Mouse (Mus musculus) adrenal gland, postnatal 25 days (tissue): ENCODE measurements around the gene Esrp2. TPM values are rescaled to one million over a fixed set of nuclear protein-coding genes. Genes with fewer than 3 reads are reported as not detected.

ENCODE experiments used
- DNase-seq: peaks from one replicate; pipeline ENCODE4 v3.0.0; 2021; ENCODE audit warnings: mixed read lengths
- long read RNA-seq: library from polyadenylated mRNA; stranded (forward); transcript quantifications from one replicate; pipeline ENCODE4 v2.0.0, GENCODE M21; 2021
- total RNA-seq: library from RNA; stranded (reverse); gene quantifications from 2 replicates; pipeline ENCODE4 v1.2.3, GENCODE M21; 2021

Esrp2 gene
- 2.0 and 3.9 TPM in 2 replicates for total RNA-seq
- long read RNA-seq, transcript Esrp2-201 (15 exons, 3,536 nt): major isoform, 8 of 27 reads
- long read RNA-seq, partial matches to known transcripts: 10 of 27 reads
- long read RNA-seq, other reads (novel, unspliced or antisense): 9 of 27 reads

DNA sequence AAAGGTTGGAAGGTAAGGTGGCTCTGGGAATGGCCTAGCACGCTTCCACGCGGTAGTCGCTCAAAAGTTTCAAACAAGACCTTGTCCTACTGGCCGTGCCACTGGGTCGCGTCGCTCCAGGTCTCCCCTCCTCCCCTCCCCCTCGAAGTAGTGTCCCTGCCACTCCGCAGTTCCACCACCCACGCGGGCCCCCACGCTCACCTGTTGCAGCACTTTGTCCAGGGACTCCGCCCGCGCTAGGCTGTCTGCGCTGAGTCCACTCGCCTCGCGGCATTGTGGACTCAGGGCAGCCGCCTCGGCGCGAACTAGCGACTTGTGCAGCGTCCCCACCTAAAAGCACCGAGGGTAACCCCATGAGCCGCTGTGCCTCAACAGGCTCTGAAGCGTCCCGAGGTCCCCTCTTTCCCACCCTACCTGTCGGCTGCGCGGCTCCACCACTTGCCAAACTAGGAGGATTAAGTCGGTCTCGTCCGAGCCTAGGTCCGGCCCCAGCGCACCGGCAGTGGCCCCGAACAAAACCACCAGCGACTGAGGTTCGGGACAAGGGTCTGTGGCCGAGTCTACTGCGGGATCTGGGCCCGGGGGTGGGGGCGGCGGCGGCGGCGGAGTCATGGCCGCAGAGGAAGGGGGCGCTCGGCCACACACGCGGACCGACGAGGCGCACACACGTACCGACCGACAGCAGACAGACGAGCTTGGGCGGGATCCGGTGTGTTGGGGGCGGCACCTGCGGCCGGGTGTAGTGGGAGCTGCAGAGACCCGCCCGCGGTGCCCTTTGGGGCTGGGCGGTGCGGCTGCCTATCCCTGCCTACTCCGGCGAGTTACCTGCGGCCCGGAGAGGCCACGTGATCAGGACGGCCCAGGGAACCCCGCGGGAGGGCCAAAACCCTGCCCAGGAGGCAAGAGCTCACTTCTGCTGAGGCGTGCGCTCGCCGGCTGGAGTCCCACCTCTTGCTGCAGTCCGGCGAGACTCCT is at the start of gene Esrp2:
Gene Esrp2, minus strand, starts transcription at position 819 of the 975 bp plus-strand sequence.
- DNase-seq: peak; percentile 63

- DNase-seq: no peak
These were observed 49.6 kb upstream of the Esrp2 start for GRCm38 (mm10) chr8:106186394-106186793.

DNA sequence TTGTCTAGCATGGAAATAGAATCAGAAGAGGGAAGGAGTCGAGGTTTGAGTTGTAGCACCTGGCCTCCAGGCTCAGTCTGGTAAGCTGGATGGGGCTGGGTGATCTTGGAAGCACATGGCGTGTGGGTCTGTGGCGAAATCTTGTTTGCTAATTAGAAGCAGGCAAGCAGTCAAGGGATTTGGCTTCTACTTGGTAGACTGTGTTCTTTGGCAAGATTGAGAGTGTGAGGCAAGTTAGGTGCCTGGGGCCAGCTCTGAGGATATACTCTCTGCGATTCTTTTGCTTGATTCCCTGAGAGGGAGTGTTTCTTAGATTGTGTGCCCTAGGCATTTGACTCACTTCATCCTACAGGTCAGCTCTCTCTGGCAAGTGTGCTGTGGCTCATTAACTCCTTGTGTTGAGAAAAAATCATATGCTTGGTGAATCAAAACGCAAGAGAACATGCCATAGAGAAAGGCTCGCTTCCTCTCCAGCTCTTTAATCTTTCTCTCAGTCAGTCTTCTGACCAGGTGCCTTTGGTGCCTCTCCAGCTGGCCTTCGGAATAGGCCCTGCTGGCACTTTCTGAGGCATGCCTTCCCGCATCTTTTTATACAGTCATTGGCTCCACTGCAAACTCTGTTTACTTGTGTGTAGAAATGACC is 49.0 kb upstream of the Esrp2 start:
- no peak for DNase-seq

GRCm38 (mm10) chr8:106178428-106178827 is 41.7 kb upstream of the Esrp2 start:
- DNase-seq: no peak

GRCm38 (mm10) chr8:106177594-106177993 is 40.8 kb upstream of the Esrp2 start:
- DNase-seq: no peak

DNA sequence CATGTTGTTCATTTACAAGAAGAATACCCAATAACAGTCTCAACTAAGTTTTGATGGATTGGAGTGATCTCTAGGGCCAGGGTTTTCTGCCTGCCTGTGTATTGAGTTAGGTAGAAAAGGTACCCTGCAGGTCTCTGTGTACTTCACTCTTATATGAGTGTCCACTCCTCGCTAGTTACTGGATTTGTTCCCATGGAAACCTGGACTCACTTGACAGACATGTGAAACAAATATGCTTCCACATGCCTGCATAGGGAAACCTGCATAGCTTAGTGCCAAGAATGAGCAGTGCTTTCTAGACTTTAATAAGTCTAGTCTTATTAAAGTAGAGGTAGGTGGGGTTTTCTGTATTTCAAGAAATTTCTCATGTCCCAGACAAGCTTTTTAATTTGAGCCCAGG is 40.1 kb upstream of the Esrp2 start:
- no peak for DNase-seq

- no peak for DNase-seq
These were observed 36.8 kb upstream of the Esrp2 start for GRCm38 (mm10) chr8:106173566-106173965.

DNA sequence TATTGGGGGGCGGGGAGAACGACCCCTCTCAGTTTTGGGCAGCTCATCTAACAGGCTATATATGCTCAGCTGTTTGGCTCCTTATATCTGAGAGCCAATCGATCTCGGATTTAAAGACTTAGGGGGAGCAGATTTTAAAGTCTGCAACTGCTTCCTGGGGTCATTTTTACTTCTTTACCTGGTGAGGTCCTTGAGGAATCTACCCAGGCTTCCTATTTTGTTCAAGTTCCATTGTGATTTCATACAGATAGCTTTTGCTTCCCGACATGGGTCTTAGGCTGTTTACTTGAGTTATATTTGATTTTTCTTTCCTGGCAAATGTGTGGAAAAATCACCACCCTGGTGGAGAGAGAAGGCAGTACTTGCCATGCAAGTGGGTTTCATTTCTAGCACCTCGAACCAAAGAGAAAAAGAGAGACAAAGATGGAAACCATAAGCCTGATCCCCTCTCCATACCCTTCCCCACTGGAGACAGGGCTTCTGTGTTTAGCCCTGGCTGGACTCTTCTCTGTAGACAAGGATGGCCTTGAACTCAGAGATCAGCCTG is 33.2 kb upstream of the Esrp2 start:
- no peak for DNase-seq

DNA sequence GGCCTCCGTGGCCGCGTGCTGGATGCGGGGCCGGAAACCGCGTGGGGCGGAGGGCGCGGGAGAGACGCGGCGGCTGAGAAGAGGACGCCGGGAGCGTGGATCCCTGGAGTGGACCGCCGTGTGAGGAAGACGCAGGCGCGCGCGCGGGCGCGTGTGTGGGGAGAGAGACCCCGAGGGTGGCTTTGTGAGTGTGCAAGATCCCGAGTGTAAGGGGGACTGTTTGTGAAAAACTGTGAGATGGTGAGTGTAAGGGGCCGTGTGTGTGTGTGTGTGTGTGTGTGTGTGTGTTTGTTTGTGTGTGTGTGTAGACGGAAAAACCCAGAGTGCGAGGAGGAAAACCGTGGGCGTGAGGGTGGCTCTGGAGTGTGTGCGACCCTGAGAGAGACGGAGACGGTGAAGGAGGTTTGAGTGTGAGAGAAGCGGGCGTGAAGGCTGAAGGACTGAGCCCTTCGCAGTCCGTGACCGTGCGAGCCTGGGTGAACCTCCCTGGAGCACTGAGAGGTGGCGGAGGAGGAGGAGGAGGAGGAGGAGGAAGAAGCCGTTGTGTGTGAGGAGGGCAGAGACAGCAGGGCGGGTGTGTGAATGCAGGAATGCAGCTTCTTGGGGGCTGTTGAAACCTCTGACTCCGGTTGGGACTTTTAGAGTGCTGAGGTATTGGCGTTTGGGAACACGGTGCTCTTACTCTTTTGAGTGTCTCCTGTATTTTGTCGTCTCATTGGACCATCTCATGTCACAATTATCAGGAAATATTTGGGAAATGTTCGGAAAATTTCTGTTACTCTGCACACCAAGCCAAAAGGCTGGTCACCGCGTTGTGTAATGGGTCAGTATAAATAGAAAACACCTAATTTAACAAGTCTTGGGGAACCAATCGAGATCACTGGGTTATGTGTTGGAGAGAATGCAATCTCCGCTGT is 32.5 kb upstream of the Esrp2 start:
- DNase-seq: peak; percentile 29

DNA sequence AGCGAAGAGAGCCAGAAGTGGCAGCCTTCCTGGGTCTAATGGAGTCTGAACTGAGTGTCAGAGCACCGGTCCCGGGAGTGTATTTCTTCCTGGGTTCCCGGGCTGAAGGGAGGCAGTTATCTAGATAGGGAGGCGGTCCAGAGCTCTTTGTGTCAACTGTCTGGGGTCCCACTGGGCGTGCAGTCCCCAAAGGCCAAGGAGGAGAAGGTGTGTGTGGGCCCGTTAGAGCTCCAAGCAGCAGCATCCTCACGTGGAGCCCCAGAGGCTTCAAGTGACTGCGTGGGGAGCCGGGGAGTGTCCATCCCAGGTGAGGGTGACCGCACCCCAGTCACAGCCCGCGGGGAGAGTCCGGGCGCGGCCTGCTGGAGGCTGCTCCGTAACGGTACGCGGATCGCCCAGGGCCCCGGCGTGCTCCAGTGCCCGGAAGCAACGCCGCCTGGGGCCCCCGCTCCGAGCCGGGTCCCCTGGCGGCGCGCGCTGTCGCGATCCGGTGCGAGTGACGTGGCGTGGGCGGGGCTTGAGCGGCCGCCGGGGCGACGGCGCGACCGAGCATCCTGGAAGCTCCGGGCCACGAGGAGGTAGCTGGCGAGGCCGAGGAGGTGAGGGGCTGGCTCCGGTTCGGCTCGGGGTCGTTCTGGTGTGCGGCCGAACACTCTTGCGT is 31.7 kb upstream of the Esrp2 start, which contains the start of gene Slc7a6:
Gene Slc7a6, plus strand, starts transcription at position 502 of the 661 bp plus-strand sequence.
- peak; percentile 91 for DNase-seq

- DNase-seq: peak; percentile 65
These were observed 28.7 kb upstream of the Esrp2 start for GRCm38 (mm10) chr8:106165460-106165859.

GRCm38 (mm10) chr8:106163251-106163650 is 26.5 kb upstream of the Esrp2 start:
- DNase-seq: no peak

GRCm38 (mm10) chr8:106159876-106160275 is 23.1 kb upstream of the Esrp2 start:
- DNase-seq: no peak

DNA sequence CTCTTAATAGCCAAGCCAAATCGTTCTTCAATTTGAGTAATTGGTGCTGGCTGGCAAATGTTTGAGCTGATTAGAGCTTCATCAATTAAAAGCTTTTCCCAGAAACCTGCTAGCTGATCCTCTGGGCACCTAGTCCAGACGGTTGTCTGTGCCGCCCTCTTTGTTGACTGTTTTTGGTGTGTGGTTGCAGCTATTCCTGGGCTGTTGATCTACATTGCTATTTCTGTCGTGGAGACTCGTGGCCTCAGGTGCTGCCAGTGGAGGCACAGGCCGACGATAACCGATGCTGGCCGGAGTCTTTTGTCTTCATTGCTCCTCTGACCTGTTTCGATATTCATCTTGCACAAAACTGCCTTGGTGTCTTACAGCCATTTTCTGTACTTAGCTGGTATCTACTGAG is 21.6 kb upstream of the Esrp2 start:
- DNase-seq: no peak

DNA sequence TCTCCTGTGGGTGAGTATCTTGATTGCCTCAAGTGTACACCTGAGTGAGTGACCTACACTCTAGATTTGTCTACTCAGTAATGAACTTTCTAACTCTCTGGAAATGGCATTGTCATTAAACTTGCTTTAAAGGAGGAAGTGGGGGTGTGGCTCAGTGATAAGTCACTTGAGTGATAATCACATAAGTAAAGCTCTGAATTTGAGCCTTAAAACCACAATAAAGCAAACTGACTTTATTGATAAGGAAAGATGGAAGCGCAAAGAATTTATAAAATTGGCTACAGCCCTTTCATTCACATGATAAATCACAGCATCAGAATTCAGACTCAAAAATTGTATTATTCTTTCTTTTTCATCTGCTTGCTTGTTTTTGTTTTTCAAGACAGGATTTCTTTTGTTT is 20.6 kb upstream of the Esrp2 start:
- no peak for DNase-seq

- DNase-seq: no peak
These were observed 16.1 kb upstream of the Esrp2 start for GRCm38 (mm10) chr8:106152876-106153275.

DNA sequence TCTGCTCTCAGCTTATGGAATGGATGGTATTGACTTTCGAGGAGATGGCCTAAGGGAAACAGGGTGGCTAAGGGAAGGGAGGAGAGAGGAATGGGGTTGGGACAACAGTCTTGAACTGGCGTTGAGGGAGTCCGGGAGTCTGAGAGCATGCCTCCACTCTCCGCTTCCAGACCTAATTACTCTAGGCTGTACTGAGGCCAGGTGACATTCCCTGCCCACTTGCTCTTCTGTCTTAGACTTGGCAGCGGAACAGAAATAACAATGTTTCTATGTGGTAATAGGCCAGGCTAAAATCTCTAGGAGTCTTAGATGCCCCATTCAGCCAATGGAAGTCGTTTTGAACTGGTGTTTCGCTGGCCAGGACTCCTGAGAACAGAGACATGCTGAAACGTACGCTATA is 14.3 kb upstream of the Esrp2 start:
- DNase-seq: no peak

DNA sequence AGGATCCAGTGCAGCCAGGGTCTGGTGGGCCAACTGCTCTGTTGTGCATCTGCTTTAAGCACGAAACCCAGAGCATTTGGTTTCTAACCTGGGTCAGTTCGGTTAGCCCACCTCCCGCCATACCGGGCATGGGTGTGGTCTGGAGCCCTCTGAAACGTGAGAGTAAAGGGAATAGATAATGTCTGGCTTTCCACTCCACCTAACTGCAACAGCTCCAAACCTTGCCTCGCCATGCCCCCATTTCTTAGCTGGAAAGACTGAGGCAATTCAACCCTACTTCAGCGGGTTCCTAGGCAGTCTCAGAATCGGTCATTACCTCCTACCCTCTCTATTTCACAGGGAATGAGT is 13.9 kb upstream of the Esrp2 start:
- no peak for DNase-seq

DNA sequence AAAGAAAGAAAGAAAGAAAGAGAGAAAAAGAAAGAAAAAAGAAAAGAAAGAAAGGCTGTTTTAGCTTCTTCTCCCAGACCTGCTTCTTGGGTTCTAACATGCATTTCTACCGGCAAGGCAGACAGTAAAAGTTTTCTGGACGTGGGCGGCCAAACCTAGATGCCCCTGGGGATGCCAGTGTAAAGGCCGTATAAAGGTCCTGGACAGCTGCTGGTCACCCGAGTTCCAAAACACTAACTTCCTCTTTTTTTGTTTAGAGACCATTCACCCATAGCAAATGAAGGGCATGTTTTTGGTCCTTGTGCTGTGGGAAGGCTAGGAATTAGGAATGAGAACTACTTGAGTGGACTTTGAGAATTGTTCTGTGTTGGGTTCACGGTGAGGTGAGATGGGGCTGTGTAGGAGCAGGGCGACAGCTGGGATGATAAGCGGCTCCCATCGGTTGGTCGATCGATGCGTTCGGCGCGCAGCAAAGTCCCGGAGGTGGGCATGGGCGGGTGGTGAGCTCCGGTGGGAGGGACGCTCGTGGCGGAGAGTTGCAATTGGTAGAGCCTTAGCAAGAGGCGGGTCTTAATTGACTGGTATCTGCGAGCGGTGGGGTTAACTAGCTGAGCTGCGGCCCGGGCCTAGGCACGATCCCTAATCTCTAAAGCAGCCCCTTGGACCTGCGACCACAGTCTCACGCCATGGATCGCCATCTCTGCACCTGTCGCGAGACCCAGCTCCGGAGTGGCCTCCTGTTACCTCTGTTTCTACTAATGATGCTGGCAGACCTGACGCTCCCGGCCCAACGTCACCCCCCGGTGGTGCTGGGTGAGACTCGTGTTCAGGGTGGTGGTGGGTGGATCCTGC is 13.3 kb upstream of the Esrp2 start, which contains the start of gene Pla2g15:
Gene Pla2g15, plus strand, starts transcription at position 599 of the 852 bp plus-strand sequence.
- peak; percentile 91 for DNase-seq

DNA sequence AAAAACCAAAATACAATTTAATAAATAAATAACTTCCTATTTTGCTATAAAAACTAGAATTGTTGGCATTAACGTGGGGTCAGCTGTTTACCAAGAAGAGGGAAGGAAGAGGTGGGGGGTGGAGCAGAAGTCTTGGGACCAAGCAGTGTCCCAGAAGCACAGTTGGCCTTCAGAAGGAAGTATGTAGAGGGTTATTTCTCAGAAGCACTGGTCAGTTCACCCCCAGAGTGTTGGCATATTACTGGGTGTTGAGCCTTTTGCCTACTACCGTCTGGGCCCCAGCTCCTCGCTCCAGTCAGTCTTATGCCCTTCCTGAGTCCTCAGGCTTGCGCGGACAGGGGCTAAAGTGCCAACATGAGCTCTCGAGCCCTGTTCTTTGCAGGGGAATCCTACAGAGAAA is 12.3 kb upstream of the Esrp2 start:
- no peak for DNase-seq
